Mouse (Mus musculus) T-cell, adult 2 months (primary cell): ENCODE data around the gene Gm11214.

ENCODE experiments used
- DNase-seq: peaks from one replicate; pipeline ENCODE4 v3.0.0; 2022; ENCODE audit warnings: low spot score

Gm11214 gene

GRCm38 (mm10) chr4:63663279-63663678 is at the start of gene Gm11214:
Gene Gm11214, minus strand, starts transcription at chr4:63663379.
- DNase-seq = no peak

GRCm38 (mm10) chr4:63711886-63712285 is 48.7 kb upstream of the Gm11214 start:
- no peak for DNase-seq

DNA sequence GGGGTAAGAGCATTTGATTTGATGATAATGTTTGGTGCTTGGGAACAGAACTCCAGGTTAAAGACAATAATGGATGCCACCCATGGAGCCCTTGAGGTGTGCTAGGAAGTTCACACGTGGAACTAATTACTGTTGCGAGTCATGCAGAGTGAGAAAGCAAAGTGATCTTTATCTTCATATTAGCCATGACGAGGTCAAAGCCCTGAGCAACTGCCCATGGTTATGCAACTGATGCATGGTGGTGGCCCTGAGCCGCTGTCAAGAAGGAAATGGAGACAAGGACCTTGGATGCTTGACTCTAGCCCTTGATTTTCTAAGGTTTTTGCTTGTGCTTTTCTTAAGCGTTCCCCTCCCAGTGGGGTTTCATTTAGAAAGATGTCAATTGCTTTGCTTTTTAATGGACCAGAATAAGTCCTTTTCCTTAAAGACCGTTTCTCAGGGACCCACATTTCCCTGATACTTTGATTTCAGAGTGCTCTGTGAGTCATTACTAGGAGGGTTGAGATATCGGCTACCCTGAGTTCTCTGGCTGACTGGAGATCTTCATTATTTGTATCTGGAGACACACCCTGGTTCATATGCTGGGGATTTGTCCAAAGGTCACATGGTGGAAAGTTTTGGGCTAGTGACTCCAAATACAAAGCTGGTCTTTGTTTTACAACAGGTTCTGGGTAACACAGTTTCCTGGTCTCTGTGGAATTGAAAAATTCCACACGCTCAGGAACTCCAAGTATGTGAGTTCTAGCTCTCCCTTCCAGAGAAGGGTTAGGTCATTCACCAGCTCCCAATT is 47.4 kb upstream of the Gm11214 start:
- no peak for DNase-seq

GRCm38 (mm10) chr4:63706279-63706971 is 43.2 kb upstream of the Gm11214 start:
- no peak for DNase-seq

DNA sequence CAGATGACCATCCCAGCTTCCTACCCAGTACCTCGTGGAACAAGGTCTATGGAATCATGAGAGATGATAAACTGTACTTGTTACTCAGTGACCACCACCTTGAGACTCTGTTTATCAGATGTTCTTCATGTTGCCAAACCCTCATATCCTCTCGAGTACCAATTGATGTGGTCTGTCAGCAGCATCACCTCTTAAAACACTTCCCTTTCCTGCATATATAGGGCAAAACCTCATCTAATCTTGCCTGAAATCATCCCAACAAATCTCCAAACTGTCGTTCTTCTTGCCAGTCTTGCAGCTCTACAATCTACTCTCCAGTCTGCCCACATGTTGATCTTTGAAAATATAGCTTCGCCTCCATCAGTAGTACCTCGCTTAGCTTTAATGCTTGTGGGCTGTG is 41.1 kb upstream of the Gm11214 start:
- DNase-seq = peak; percentile 7

DNA sequence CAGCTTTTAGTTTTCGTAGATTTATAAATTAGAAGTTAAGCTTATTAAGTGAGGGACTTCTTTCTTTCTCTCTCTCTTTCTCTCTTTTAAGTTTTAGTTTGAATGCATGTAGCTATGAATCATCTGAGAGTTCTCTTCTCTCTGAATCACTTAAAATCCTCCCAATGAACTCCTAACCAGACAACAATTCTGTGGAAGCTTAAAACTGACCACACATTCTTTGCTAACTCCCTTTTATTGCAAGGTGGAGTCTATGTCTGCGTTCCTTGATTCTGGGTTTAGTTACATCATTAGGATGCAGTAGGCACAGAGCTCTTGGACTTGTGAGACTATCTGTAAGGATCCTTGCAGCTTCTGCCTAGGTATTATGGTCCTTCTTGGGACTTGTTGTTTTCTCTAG is 40.5 kb upstream of the Gm11214 start:
- DNase-seq = no peak

- no peak for DNase-seq
These were observed 39.0 kb upstream of the Gm11214 start for GRCm38 (mm10) chr4:63702006-63702704.

DNA sequence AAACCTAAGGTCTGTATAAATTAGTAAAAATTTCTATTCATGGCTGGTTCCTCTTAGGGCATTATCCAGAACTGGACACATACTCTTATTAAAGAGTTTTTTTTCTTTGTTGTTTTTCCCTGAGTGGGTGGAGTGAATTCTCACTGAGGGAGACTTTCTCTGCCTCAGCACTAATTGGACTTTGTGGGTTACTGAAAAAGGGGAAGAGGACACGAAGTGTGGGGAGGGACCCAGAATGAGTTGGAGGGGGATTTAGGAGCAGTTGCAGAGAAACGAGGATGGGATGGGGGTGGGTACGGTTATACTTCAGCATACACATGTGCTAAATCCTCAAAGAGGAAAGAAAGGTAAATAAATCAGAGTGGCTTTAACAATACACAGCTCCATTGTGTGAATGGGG is 36.6 kb upstream of the Gm11214 start:
- DNase-seq = no peak

DNA sequence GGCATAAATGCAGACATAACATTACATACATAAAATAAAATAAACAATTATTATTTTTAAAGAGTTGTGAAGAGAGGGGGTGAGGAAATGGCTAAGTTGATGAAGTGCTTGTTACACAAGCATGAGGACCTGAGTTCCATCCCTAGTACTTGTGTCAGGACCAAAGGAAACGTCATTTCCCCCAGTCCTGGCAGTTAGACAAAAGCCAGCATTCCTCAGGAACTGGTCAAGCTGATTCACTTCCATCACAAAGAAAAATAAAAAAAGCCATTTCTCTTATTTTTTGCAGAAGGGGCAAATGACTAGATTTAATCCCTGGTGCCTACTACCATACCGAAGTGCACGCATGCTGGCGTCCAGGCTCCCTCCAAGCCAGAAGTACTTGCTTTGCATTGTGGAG is 33.7 kb upstream of the Gm11214 start:
- DNase-seq = no peak

DNA sequence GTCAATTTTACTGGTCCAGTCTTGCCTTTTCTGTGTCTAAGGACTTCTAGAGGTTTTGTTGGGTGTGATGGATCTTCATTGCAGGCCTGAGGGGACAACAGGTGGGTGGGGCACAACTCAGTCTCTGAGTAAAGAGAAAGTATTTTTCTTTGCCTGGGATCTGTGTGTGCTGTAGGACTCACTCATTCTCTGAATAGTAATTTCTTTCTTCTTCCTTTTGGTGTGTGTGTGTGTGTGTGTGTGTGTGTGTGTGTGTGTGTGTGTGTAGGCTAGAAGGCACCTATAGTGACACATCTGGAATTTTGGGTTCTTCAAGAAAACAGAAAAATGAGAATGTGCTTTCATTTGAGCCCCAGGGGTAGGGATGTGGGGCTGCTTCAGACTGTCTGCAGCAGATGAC is 29.2 kb upstream of the Gm11214 start:
- DNase-seq = no peak

DNA sequence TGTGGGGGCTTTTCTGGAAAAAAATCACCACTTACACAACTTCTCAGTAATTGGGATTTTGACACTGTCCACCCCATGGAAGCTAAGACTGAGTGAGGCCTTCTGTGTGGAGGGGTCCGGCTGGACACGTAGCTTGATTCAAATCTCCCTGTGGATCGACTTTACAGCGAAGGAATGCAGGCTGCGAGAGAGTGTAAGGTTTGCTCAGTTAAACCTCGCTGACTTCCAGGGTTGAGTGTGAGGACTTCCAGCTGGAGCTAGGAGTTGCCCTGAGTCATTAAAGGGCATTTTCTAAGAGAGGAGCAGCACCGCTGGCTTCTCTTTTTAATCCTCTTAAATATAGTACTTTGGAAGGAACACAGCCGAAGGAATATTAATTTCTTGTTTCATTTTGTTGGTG is 24.2 kb upstream of the Gm11214 start:
- DNase-seq = no peak

DNA sequence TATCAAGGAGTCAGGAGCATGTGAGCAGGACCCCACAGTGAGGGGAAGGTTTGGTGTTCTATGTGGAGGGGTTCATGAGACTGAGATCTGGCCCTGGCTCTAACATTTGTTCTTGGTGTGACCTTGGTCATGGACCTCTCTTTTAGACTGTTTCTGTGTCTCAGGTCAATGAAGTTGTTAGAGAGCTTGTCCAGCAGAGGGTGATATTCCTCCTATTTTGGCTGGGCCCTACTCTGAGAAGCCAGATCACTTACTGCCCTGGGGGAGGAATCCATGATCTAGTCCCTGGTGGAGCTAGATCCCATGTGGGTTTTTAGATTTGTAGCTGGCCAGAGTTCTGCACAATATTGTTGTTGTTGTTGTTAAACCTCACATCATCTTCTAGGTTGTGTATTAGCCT is 23.0 kb upstream of the Gm11214 start:
- DNase-seq = peak; percentile 22

DNA sequence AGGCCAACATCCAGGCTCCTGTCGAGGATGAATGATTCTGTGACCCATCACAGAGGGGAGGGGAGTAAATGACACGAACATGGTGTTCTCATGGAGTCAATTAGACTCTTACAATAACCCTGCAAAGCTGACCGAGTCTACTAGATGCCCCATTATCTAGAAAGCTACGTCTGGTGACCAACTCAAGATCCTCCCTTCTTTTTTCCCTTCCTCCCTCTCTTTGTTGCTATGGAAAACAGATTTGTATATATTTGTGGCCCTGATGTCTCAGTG is 22.0 kb upstream of the Gm11214 start:
- no peak for DNase-seq

- no peak for DNase-seq
These were observed 21.5 kb upstream of the Gm11214 start for GRCm38 (mm10) chr4:63684412-63685252.

DNA sequence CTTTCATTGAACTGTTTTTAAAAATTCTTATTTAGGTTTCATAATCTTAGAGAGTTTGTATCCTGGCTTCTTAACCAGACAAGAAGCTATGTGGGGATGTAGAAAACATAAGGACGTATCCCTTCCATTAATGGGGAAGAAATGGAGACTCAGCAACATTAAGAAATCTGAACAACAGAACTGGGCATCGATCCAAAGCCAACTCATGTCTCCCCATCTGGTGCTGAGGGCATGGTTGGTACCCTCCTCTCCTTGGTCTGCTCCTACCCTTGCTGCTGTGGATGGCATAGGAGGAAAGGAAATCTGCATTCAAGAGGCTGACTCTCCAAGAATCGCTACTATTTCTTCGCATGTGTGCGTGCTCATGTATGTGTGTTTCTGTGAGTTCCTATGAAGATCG is 20.5 kb upstream of the Gm11214 start:
- DNase-seq = no peak

- DNase-seq = no peak
These were observed 19.9 kb upstream of the Gm11214 start for GRCm38 (mm10) chr4:63683056-63683455.

DNA sequence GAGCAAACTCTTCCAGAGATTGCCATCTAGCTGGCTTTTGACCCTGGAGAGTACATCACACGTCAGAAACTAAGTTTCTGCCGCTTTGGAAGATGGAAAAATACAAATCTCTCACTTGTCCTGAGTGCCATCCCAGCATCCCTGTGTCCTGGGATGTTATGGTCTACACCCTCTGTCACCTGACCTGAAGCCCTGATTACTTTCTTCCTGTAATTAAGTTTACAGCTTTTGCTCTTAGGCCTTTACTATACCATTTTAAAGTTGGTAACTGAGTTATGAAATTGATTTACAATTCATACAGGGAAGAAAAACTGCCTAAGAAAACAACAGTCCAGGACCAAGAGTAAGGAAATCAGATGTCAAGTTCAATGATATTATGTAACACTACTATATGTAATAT is 19.3 kb upstream of the Gm11214 start:
- no peak for DNase-seq

- DNase-seq = no peak
These were observed 18.4 kb upstream of the Gm11214 start for GRCm38 (mm10) chr4:63681557-63681956.

GRCm38 (mm10) chr4:63675128-63675527 is 11.9 kb upstream of the Gm11214 start:
- DNase-seq = no peak

DNA sequence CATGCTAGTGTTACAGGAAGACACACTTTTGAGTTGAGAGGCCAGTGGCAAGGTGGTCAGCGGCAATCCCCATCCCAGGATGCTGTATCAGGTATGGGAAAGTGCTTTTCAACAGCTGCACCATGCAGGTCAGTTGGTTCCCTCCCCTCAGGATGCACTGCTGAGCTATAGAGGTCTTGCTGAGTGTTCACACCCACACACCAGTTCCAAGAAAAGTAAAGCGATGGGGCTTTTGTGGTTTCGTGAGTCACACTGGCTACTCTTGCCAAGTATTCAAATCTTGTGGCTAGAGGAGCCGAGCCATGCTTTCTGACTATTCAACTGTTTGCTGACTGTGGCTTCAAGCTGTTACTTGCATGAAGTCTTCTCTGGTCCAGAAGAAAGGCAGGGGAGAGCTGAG is 5.1 kb upstream of the Gm11214 start:
- DNase-seq = peak; percentile 32

DNA sequence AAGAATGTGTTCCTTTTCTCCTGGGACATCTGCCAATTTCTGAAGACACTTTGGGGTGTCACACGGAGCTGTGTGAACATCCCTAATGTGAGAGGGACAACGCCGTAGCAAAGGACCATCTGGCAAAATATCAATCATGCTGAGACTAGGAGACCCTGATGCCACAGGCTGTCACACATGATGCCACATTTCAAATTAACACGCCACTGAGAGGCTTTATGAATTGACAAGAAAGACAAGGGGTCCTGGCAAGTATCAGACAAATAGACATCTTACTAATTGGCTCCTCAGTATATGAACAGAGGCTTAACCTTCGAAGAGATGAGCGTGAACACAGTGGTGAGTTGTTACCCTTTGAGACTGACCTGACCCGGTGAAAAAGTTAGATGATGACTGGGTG is 2.6 kb upstream of the Gm11214 start:
- no peak for DNase-seq

DNA sequence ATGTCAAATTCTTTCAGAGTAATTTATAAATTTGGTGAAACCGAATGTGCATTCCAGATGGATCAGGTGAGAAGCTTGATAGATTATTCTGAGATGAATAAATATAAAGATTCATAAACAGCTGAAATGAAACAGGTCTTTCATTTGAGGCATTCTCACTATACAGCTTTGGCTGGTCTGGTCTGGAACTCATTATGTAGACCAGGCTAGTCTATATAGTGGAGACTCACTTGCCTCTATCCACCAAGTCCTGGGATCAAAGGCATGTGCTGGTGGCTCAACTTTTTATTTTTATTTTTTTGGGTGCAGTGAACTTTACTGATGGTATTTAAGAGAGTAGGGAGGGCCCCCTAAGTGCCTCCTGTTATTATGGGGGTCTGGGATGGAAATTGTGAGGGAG is 1.3 kb downstream of the Gm11214 start:
- no peak for DNase-seq
